Mouse (Mus musculus) G1E (cell line): ENCODE measurements around the gene Psmb1. TPM values are rescaled to one million over a fixed set of nuclear protein-coding genes. Genes with fewer than 3 reads are reported as not detected.

Experiments used
- ATAC-seq: 2 replicates; pipeline ENCODE4 v1.8.0; 2016; ENCODE audit warnings: mild to moderate bottlenecking; ENCODE audit not compliant: insufficient number of reproducible peaks, poor library complexity, low FRiP score, severe bottlenecking; ENCODE audit errors: extremely low read depth
- DNase-seq: peaks from one replicate; pipeline ENCODE4 v3.0.0; 2012; ENCODE audit warnings: low spot score
- H3K27me3 ChIP-seq: 2 replicates; pipeline ENCODE4 v1.6.1; 2012; ENCODE audit warnings: mild to moderate bottlenecking, low read length, inconsistent platforms; ENCODE audit not compliant: insufficient read depth
- H3K36me3 ChIP-seq: replicated peaks from 2 replicates; pipeline ENCODE3; 2012; ENCODE audit warnings: mild to moderate bottlenecking, inconsistent platforms
- H3K4me1 ChIP-seq: 2 replicates; pipeline ENCODE4 v1.6.1; 2012; ENCODE audit warnings: low read depth, low read length, inconsistent platforms, mixed read lengths; ENCODE audit not compliant: insufficient read depth
- H3K4me3 ChIP-seq: 2 replicates; pipeline ENCODE4 v1.5.1; 2012; ENCODE audit warnings: low read depth, mild to moderate bottlenecking, inconsistent platforms, low read length, moderate library complexity, mixed read lengths
- H3K9me3 ChIP-seq: replicated peaks from 2 replicates; pipeline ENCODE4 v1.6.1; 2012; ENCODE audit warnings: inconsistent platforms
- CTCF ChIP-seq: IDR thresholded peaks from 2 replicates; pipeline ENCODE4 v1.5.1; 2012; ENCODE audit warnings: low read depth, low read length, inconsistent platforms, mixed read lengths
- GATA1 ChIP-seq: IDR thresholded peaks from 2 replicates; pipeline ENCODE4 v1.6.1; 2012; ENCODE audit warnings: borderline replicate concordance, low read length, inconsistent platforms, mixed read lengths
- GATA2 ChIP-seq: IDR thresholded peaks from 2 replicates; pipeline ENCODE4 v1.6.1; 2012; ENCODE audit warnings: low read depth, low read length, inconsistent platforms, borderline replicate concordance
- POLR2AphosphoS5 ChIP-seq: IDR thresholded peaks from 2 replicates; pipeline ENCODE4 v1.6.1; 2012; ENCODE audit warnings: low read depth, low read length, inconsistent platforms; ENCODE audit not compliant: insufficient replicate concordance
- TAL1 ChIP-seq: conservative IDR thresholded peaks from 2 replicates; pipeline ENCODE4 v1.6.1; 2012; ENCODE audit warnings: low read depth, low read length, inconsistent platforms, mixed read lengths
- polyA plus RNA-seq: library from polyadenylated mRNA; stranded (reverse); fragments of >175 nt; gene quantifications from 2 replicates; pipeline ENCODE4 v1.2.3, GENCODE M21; 2012
- total RNA-seq, 2 experiments: library from RNA; stranded (forward) in 1 of 2; stranded (reverse) in 1 of 2; fragments of 200-1000 nt in 1 of 2; fragments of >200 nt in 1 of 2; fragmentation: Nextera tagmentation in 1 of 2; gene quantifications; 2 replicates each; pipeline ENCODE4 v1.2.3; 2014 to 2017

Gene Psmb1
- total and polyA plus RNA-seq, 3 experiments = 59.3 to 194 (median 69.1) TPM

DNA sequence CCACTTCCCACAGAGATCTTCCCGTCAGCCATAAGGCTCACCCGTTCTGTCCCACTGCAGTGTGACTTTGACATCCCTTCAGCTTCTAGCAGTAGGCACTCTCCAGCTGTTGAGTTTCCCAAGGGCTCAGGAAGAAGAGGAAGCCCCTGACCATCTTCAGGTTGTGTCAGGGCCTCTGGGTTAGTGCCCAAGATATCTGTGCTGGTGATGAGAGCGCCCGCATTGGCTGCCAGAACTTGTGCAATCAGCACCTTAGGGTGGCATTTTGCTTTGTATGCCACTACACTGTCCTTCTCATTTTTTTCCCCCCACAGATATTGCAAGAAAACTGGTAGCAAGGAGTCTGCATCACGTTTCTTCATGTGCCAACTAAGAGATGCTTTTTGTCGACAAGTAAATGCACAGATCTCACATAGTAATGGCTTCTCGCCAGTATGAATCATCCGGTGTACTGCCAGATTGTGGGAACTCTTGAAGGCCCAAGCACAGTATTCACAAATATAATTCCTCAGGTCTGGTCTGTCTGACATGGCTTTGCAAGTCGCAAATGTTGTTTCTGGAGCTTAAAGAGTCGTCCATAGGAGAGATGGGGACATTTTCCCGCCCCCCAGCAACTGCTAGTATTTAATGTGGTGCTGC is 35.7 kb upstream of the Psmb1 start:
- DNase-seq (no peak), ATAC-seq (no peak)
- no peaks in the 10 kb centered on the region for H3K9me3 ChIP-seq
- no peak overlapping the region for H3K4me3 ChIP-seq
- TF ChIP-seq GATA2 = no peak
- no peak for TF ChIP-seq CTCF
- TF ChIP-seq TAL1 = no peak
- TF ChIP-seq POLR2AphosphoS5 = no peak
- TF ChIP-seq GATA1 = no peak
- peaks cover 26% of the 10 kb centered on the region for H3K27me3 ChIP-seq
- H3K4me1 ChIP-seq = peaks cover 7% of the 10 kb centered on the region; the same call in 1 of the 2 replicates
- no peaks in the 10 kb centered on the region for H3K36me3 ChIP-seq

DNA sequence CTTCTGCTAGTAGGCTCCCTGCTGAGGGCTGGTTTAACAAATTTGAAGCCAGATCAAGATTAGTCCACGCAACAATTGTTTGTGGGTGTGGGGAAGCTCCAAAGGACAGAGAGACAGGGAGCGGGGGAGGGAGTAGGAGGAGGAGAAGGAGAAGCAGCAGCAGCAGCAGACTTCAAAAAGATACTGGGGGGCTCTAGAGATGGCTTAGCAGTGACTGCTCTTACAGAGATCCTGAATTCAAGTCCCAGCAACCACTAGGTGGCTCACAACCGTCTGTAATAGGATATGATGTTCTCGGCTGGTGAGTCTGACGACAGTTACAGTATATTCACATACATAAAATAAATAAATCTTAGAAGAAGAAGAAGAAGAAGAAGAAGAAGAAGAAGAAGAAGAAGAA is 30.6 kb upstream of the Psmb1 start:
- no peaks in the 10 kb centered on the region for H3K9me3 ChIP-seq
- H3K36me3 ChIP-seq = peaks cover 20% of the 10 kb centered on the region
- 0 out of 2 replicates have a peak, but pooled peaks have one; percentile 12 for TF ChIP-seq CTCF
- no peak for TF ChIP-seq TAL1
- no peak for TF ChIP-seq GATA1
- no peak for TF ChIP-seq GATA2
- no peak for TF ChIP-seq POLR2AphosphoS5
- no peak for ATAC-seq
- no peak overlapping the region for H3K4me3 ChIP-seq
- H3K4me1 ChIP-seq = peaks cover 26% of the 10 kb centered on the region
- no peak for DNase-seq
- H3K27me3 ChIP-seq = peaks cover 2% of the 10 kb centered on the region; the same call in 1 of the 2 replicates

DNA sequence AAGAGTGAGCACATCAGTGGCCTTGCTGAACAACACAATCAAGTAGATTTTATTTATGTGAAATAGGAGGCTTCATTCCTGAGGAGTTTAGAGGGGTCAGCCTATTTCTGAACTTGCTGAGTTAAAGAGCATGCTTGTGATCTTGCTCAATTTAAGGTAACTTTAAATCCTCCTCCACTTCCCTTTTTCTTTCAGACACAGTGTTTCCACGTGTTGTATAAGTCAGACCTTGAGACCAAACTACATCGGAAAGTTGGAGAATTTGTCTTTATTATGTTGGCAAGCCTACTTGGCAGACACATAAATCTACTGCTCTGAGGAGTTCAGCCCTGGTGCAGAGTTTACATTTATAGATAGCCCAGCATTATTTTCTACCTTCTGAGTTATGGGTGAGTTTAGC is 29.3 kb upstream of the Psmb1 start:
- Histone ChIP-seq H3K36me3 (peaks cover 32% of the 10 kb centered on the region), H3K4me3 (no peak overlapping the region), H3K4me1 (peaks cover 36% of the 10 kb centered on the region), H3K9me3 (no peaks in the 10 kb centered on the region), H3K27me3 (no peaks in the 10 kb centered on the region)
- DNase-seq (no peak), ATAC-seq (no peak)
- TF ChIP-seq CTCF = no peak
- no peak for TF ChIP-seq POLR2AphosphoS5
- TF ChIP-seq GATA1 = no peak
- TF ChIP-seq GATA2 = no peak
- TF ChIP-seq TAL1 = no peak

DNA sequence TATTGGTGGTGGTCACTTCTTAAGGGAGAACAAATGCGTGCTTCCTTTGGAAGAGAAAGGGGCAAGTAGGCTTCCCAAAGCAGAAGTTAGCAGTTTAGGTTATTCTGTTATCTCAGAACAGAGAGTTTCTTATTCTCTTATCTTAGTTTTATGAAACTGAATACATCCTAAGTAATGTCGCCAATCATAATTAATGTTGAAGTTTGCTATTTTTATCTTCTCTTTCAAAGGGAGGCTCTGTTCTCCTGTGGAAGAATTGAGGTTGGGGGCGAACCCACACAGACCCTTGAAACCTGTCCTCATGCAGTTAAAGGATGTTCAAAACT is 28.2 kb upstream of the Psmb1 start:
- Histone ChIP-seq H3K9me3 (no peaks in the 10 kb centered on the region), H3K4me1 (peaks cover 36% of the 10 kb centered on the region), H3K36me3 (peaks cover 42% of the 10 kb centered on the region), H3K27me3 (no peaks in the 10 kb centered on the region), H3K4me3 (peak overlapping the region; percentile 79)
- ATAC-seq (no peak), DNase-seq (no peak)
- TF ChIP-seq TAL1 (no peak), GATA1 (no peak), CTCF (no peak), POLR2AphosphoS5 (no peak), GATA2 (no peak)

DNA sequence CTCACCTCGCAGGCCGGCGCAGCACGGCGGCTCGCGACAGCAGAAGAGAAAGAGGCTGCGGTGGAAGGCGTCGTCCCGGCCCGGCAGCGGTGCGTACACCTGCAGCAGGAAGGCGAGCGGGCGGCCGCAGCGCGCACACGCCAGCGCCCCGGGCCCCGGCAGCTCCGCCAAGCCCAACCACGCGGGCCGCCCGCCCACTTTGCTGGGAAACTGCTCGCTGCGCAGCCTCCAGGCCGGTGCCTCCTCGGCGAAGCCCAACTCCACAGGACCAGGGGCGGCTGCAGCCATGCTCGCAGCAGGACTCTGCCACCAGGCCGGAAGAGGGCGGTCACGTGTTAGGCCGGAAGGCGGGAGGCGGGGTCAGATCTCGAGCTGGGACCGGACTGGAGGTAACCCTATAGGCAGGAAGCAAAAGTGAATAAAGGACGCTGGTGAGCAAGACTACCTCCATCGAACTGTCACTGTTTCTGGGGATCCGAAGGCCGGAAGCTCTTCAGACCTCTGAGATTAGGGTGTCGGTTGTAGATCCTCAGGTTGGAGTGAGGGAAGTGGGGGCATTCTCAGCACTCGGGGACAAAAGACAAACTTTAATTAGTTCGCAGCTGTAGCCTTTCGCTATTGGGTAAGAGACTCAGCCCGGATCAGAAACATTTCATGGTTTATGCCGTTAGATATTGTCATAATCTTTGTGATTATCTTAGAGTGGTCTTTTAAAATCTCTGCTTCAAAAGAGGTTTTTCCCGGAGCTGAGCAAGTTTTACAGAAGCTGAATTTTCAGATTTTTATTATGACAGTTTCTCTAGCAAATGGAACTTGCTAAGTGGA is 27.6 kb upstream of the Psmb1 start, which contains the start of gene Pdcd2:
Gene Pdcd2, minus strand, starts transcription at position 316 of the 825 bp plus-strand sequence.
- Histone ChIP-seq H3K27me3 (no peaks in the 10 kb centered on the region), H3K4me3 (peak within 1 kb of the TSS; percentile 79), H3K9me3 (no peaks in the 10 kb centered on the region), H3K36me3 (peaks cover 48% of the 10 kb centered on the region), H3K4me1 (peaks cover 36% of the 10 kb centered on the region)
- ATAC-seq (peak; percentile 93), DNase-seq (peak; percentile 77)
- TF ChIP-seq GATA2 = no peak
- no peak for TF ChIP-seq TAL1
- no peak for TF ChIP-seq GATA1

DNA sequence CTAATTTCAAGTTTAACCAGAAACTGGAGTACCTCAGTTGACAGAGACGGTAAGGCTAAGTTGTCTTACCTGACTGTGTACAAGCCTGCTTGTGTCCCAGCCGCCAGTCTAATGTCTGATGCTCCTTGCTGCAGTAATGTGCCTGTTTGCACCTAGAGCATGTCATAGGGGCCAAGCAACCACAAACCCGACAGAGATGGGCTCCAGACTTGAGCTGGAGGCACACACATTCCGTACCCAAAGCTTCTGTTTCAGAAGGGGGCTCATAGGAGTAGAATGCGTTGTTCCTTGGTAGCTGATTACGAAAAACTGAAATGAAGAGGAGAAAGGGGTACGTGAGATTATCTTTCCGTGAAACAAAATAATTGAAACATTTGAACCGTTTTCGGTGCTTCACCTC is 26.8 kb upstream of the Psmb1 start:
- TF ChIP-seq GATA2 (no peak), POLR2AphosphoS5 (no peak), TAL1 (no peak), CTCF (no peak), GATA1 (no peak)
- H3K4me1 ChIP-seq = peaks cover 38% of the 10 kb centered on the region
- no peaks in the 10 kb centered on the region for H3K9me3 ChIP-seq
- ATAC-seq = no peak
- H3K27me3 ChIP-seq = no peaks in the 10 kb centered on the region
- H3K4me3 ChIP-seq = peak overlapping the region; percentile 79
- peaks cover 57% of the 10 kb centered on the region for H3K36me3 ChIP-seq
- DNase-seq = no peak
